Mouse (Mus musculus): ENCODE results near the gene Ddx20.

Gene Ddx20

DNA sequence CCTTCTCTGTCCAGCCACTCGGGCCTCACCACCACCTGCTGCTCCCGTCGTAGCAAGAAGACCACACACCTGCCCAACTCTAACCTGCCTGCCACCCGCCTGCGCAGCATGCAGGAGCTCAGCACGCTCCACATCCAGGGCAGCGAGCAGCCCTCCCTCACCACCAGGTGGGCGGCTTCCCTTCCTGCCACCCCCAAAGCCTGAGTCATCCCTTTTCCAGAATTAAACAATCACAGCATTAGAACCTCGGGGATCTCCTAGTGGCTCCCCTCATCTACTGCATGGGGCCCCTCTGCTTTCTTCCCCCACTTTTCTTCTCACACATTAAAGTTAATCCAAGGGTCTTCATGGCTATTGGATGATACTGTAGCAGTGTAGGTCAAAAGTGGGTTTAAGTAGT, 19.2 kb downstream of the Ddx20 start:
- DNase-seq (ENCODE audit: inconsistent ontology term), result no peak

GRCm38 (mm10) chr3:105666996-105667523, 20.3 kb downstream of the Ddx20 start:
- peak; percentile 26 for DNase-seq (ENCODE audit: inconsistent ontology term)

DNA sequence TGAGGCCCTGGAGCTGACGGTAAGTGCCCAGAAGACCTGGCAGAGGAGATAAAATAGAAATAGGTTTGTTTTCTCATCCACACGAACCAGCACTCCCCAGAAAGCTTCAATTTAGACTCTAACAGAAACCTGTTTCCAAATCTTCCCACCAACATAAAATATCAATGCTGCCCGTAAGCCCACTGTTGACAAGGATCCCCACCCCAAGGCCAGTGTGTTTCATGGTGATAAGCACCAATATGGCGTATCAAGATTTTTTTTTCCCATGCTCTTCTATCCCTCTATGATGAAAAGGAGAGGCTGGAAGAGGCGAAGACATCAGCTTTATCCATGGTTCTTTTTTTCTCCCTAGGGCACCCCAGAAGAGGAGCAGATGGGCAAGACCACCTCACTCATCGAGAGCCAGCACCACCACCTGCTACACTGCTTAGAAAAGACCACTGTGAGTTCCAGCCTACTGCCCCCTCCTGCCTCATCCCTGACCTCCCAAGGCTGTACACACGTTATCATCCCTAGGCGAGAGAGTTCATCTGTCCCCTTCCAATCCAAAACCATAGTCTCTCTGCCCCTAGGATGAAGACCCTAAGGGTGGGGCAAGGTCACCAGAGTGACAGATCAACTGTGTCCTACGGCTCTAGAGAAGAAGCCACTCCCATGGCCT, 22.1 kb downstream of the Ddx20 start:
- no peak for DNase-seq (ENCODE audit: inconsistent ontology term)

DNA sequence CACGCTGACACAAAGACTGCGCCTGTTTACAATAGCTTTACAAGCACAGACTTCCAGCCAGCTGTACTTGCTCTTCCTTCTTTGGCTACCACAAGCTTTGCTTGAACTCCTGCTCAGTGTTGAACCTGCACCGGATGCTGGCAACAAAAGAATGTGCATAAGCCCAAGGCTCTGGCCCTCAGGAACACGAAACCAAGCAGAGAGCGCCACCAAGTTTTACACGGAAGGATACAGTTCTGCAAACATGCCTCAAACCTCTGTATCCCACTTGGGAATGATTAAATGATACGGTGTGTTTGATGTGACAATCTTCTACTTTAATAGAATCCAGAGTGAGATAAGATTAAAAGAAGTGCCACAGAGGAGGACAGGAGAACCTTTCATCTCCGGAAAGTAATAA, 24.3 kb downstream of the Ddx20 start:
- no peak for DNase-seq (ENCODE audit: inconsistent ontology term)

DNA sequence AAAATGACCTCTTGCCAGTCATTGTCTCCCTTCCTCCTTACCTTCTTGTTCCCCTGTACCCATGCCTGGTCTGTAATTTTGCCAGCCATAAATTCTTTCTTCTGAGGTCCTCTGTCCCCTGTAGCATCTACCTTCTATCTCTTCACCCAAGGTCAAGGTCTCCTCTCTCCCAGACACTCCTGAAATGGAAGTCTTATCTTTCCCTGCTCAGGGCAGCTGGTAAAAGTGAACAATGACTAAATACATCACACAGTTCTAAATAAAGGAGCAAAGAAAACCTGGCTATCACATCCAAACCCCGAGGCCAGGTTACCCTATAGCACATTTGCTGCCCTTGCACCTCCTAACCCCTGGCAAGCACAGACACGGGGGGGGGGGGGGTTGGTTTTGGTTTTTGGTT, 26.8 kb downstream of the Ddx20 start:
- no peak for DNase-seq (ENCODE audit: inconsistent ontology term)

DNA sequence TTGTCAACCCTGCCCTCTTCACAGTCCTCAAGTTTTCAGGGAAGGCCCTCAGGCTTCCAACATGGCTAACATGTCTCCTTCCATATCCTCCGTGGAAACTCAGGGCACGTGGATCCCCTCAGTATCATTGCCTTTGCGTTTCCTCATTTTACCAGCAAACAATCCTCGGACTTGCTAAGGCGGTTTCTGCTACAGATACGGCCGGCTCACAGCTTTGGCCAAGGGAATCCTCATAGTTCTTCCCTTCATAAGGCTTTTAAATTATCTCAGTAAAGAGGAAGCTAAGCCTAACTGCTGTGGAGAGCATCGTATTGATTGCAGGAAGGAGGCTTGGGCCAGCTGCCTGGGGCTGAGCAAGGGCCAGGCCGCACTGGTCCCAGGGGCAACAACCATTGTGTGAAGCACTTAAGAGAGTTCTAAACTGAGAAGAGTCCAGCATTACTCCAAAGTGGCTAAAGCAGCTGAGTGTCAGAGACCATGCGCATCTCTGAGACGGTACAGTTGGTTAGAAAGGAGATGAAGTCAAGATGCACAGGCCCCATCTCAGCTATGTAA, 32.3 kb downstream of the Ddx20 start:
- DNase-seq (ENCODE audit: inconsistent ontology term), result no peak

DNA sequence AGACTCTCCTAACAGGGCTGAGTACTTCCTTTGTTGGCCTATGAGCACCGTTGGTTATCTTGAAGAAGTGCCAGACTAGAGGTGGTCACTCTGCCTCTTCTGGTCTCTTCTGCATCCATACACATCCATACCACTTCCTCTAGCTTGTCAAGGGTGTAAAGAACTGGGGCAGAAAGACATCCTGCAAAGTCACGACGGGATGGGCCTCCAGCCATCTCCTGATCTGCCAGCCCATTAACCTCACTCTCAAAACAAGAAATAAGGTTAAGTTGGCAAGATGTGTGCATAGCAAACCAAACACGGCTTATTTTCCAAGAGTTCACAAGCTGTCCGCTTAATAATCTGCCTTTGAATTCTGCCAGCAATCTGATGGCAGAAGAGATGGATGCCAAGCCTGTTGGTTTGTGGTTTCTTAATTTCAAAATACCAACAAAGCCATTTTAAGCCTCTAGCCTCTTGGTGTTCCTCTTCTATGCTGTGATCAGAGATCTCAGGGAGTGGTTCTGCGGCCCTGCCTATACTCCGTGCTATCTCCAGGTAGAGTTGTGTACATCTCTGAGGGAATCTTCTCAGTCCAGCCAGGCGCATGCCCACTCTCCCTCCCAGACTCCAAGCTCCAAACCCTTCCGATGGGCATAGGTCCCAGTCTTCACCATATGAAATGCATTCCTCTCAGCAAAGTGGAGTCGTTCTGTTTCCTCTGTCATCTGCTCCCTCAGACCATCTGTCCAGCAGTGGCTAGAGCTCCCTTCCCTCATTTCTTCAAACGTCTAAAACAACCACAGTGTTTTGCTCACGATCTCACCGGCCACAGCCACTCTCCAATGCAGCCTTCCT, 33.6 kb downstream of the Ddx20 start:
- DNase-seq (ENCODE audit: inconsistent ontology term), result peak; percentile 90

- no peak for DNase-seq (ENCODE audit: inconsistent ontology term)
Measured at GRCm38 (mm10) chr3:105648889-105649567, 38.3 kb downstream of the Ddx20 start.

- DNase-seq (ENCODE audit: inconsistent ontology term), result no peak
Measured at GRCm38 (mm10) chr3:105643566-105643965, 43.8 kb downstream of the Ddx20 start.

DNA sequence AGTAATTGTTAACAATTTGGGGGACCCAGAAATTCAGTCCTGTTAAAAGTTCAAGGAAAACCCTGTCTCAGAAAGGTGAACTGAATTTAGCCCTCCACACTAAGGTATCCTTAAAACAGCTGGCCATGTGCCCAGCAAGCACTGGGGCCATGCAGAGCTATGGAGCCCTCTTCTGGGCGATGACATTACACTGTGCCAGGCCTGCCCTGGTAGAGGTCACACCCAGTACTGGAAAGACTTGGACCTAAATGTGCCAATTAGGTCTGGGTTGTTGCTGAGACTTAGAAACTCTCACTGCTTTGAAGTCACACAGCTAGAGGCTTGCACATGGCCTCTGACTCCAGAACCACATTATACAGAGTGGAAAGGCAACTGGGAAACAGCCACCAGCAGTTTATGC, 45.2 kb downstream of the Ddx20 start:
- peak; percentile 33 for DNase-seq (ENCODE audit: inconsistent ontology term)

GRCm38 (mm10) chr3:105633021-105633420, 54.4 kb downstream of the Ddx20 start:
- DNase-seq (ENCODE audit: inconsistent ontology term), result no peak

DNA sequence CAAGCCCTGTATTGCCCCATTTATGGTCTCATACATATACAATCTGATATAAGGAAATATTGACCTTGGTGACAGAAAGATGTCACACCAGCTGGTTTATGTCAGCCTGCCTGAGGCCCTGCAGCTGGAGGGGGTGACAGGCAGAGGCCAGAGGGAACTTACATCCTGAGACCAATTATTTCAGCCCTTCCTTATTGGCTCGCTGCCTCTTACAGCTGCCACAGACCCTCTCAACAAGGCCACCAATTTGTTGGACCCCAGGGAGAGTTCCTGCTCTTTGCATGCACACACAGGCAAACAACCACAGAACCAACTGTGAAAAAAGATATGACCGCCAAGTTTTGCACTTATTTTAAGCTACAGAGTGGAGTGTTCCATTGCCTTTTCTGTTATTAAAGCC, 55.1 kb downstream of the Ddx20 start:
- no peak for DNase-seq (ENCODE audit: inconsistent ontology term)
